Mouse (Mus musculus) urinary bladder, adult 18-20 months (tissue): Measurements from ENCODE around the gene Kdm6b.
"Not testable (repeated sequence)": the region's sequence is repeated elsewhere in the genome, so short reads cannot be mapped to it uniquely, and the experiment has no call there.

Experiments used
- DNase-seq, 2 experiments: peaks; one replicate each; pipeline ENCODE4 v3.0.0; 2022; ENCODE audit warnings: low spot score in 2 of 2, mixed read lengths in 2 of 2

Kdm6b gene

DNA sequence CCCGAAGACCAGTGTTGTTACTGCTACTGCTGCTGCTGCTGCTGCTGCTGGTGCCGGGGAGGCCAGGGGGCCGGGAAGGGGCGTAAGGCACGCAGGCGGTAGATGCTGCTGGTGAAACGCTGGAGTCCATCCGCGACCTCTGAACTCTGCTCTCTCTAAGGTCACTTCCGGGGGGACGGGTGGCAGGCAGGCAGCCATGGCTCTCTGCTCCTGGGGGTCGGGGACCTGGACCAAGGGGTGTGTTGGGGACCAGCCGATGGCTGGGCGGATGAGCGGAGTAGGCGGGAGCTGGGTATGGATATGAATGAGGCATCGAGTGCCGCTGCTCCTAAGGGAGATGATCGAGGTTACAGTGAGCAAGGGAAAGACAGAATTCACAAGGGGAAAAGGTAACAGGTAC is 7.2 kb downstream of the Kdm6b start:
- DNase-seq = no peak

DNA sequence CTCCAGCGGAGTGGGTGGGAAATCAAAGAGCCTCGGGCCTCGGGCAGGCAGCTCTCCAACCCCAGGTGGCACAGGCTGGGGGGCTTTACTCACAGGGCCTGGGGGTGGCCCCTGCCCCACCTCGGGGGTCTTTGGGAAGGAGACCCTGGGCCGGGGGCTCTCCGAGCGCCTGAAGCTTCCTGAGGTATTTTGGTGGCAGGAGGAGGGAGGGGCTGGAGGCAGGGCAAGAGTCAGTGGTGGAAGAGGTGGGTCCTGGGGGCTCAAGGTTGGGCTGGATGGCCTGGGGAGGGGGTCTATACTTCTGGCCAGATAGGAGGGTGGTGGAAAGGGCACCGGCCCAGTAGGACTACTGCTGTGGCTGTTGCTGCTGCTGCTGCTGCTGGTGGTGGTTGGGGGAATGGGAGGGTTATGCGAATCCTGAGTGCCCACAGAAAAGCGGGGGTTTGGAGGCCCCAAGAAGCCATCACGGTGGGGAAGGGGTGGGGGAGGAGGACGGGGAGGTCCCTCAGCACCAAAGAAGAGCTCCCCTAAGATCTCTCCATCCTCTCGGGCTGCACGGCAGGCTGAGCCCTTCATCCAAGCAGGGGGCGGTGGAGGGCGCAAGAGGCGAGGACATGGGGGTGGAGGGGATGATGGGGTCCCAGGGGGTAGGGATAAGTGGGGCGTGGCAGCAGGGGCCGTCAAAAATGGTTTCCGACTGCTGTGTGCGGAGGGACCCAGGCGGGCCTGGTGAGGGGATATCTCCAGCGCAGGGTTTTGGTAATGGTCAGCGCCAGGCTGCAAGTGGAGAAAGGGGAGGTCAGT is 7.9 kb downstream of the Kdm6b start:
- no peak for DNase-seq

DNA sequence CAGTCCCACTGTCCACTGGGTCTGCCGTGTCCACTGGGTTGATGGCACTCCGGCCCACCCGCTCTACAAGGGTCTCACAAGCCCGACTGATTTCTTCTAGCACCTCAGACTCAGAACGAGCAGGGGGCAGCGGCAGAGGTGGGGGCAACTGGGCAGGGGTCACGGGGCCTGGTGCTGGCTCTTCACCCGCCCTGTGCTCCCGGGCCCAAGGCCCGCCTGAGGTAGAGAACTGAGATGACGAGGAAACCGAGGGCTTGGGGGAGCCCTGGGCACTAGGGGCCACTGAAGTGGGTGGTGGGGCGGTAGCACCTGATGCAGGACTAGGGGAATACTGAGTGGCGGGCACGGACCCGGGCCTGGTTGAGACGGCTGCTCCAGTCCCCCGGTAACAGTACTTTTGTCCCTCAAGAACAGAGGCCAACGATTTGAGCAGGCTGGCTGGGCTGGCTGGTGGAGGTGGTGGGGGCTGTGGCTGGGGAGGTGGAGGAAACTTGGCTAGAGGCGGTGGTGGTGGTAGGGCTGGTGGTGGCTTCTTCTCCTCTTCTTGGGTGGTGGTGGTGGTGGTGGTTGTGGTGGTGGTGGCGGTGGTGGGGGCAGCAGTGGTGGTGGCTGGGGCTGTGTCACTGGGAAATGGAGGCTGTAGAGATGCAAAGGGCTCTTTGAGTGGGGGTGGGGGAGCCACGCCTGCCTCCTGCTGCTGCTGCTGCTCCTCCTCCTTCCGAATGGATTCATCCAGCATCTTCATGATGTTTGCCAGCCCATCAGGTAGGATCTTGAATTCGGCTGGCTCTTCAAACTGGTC is 8.7 kb downstream of the Kdm6b start:
- DNase-seq = no peak

DNA sequence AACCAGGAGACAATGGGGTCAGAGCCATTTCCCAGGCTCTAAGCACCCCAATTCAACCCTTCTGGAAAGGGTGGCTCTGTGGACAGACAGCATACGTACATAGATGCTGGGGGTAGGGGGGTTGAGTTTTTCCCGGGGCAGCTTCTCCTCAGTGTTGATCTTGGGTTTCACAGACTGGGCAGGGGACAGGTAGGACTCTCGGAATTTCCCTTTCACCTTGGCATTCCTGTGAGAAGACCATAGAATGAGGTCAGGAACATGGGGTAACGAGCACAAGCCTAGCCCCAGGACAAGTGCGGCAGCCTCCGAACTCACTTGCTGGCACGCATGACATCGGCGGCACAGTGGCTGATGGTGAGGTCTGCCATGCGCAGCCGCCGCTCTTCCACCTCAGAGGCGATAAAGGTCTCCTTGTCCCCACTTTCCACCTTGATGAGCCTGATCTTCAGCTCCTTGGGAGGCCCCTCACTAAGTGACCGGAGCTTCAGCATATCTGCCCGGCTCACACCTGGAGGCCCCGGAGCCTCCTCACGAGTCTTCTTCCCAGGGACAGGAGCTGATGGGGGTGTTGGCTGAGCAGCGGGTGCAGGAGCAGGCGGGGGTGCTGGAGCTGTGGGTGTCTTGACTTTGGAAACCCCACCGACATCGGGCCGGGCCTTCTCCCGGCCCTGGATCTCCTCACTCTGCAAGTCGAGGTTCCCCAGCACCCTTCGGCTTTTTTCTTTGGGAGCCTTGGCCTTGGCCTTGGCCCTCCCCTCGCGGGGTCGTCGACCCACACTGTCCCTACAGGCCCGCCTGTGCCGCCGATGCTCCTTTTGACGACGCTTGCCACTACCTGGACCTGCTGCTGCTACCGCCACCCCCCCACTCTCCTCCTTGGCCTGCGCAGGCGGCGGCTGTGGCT is 9.5 kb downstream of the Kdm6b start:
- DNase-seq = no peak

DNA sequence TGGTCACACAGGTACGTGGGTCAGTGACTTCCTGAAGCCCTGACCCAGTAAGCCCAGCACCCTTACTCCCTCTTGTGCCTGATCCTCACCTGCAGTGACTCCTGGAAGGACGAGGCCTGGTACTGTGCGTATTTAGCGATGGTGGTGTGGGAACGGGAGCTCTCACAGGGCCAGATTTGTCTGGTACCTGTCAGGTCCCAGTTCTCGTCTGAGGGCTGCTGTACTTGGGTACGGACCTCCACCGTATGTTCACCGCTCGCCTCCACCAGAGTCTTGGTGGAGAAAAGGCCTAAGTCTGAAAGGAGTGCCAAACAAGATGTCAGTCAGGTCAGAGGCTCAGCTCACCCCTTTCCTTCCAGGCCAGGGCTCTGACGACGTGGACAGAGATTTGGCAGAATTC is 11.5 kb downstream of the Kdm6b start:
- DNase-seq = no peak

DNA sequence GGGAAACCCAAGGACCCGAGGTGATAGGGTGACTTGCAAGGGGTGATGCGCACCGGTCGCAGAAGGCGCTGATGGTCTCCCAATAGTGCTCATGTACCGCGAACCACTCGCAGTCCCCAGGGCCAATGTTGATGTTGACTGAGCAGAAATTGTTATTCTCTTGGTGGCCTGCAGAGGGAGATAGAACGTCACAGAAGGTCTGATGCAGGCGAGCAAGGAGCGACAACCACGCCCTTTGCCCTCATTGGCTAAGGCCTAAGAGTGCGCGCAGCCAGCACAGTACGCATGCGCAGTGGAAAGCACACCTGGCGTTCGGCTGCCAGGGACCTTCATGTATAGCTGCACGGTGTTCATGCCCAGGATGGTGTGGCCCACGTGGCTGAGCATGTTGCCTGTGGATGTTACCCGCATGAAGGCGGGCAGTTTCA is 12.3 kb downstream of the Kdm6b start:
- DNase-seq = peak; percentile 70 to 79

DNA sequence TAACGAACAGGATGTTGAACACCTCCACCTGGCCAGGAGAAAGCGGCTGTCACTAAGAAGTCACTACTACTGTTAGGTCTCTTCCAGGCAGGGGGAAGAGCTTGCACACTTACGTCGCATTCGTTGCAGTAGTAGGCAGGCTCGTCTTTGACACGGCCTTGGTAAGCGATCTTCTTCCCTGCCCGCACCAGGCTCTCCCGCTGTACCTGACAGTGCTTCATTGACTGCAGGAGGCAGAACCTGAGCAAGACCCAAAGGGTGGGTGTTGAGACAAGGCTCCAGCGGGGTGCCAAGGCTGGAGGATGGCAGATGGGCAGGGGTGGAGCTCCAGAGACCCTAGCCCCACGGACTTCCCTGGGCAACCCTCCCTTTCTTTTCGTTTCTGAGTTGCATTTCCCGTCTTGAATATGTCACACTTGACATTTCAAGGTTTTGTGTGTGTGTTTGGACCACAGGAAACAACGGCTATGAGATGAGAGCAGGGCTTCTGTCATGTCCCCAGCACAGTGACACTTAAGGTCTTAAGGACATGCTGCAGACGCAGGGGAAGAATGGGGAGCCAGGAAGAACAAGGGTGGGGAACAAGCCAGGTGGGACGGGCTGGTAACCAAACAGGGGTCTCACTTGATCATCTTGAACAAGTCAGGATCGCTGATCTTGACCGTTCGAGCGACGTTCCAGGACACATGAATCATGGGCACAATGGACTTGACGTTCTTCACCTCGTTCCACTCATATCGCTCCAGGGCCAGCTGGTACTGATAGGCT is 13.2 kb downstream of the Kdm6b start:
- no peak for DNase-seq

DNA sequence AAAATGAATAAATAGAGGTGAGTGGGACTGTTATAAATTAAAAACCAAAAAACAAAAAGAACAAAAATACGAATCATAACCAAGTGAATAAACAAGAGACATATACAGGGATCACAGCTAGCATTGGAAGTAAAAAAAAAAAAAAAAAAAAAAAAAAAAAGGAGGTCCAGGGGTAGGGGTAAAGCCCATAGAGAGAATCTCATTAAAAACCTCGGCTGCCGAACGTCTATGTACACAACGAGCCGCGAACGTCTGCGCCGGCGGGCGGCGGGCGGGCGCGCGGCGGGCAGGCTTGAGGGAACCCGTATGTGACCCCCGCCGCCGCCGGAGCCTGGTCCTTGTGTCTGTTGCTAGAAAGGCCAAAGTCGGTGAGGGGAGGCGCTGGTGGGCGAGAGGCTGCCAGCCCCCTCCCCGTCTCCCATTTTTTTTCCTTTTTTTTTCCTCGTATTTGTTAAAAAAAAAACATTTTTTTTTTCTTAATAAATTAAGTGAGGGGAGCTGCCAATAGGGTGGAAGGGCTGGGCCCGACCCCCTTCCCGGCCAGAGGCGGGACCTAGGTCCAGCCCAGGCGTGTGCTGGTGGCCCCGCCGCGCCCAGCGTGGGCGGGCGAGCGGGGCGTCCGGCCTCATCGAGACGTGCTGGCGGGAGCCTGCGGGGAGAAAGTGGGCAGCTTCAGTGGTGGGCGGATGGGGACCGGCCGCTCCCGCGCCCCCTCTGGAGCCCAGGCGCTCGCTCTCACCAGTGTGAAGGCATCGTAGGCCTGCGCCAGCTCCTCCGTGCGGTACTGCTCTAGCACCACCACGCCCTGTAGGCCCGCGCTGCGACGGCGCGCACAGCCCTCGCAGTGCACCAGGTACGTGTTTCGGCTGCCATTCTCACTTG is 14.0 kb downstream of the Kdm6b start:
- DNase-seq = no peak

DNA sequence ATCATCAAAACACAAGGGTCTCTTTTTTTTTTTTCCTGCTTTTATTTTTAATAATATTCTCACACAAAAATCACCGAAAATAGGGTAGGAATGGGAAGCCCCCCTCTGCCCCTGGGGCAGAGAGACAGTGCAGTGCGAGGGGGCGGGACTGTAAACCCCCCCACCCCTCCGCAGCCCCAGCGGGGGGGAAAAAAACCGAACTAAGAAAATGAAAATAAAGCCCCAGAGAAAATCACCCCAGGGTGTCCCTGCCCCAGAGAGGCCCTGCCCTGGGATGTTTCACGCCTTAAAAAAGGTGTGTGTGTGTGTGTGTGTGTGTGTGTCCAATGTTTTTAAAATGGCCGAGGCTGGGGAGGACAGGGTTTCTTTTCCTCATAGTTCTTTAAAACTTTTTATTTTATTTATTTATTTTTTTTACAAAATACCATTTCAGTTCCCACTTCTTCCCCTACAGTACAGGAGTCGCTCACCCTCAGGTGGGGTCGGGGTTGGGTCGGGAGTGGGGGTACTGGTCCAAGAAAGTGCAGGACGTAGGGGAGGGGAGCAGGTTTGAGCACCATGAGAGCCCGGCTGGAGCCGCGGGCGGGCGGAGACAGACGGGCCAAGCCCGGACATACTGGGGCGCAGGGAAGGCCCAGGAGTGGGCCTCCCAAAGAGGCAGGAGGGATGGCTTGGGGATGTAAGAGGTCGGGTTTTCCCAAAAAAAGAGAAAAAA is 14.8 kb downstream of the Kdm6b start:
- DNase-seq = no peak

DNA sequence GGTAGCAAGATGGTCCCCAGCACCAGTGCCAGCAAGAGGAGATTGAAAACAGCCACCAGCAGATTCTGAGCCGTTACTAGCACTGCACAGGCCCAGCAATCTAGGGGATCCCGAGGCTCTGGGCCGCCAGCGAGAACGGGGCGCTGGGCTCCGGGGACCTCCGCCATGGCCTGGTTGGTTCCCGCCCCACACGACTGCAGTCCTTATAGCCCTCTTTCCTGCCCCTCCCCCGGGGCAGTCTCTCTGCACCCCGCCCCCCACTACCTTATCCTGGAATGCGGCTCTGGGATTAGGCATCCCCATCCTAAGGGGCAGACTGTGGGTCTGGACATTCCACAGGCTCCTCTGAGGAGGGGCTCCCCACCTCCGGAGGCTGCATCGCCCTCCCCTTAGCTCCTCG is 15.4 kb downstream of the Kdm6b start, which contains the start of gene Tmem88:
Tmem88 (minus strand) TSS at position 176 of the 400 bp plus-strand sequence.
- DNase-seq = peak in 1 of 2 experiments; percentile 1

DNA sequence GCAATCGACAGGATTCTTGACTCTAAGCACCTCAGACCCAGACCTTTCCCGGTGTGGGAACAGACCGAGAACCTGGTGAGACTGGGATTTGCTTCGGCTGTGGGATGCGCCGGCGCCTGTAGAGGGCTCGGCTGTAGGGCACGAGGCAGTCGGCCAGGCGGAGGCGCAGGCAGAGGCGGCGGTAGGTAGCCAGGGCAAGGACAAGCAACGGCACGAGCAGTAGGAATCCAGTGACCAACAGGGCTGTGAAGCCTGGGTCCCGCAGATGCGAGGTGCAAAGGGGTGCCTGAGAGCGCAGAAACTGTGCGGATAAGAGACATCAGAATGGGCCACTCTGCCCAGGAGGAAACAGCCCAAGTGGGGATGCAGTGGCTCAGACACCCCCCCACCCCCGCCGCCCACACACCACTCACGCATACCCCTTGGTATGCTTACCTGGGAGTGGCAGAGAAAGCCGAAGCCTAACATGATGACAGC is 15.9 kb downstream of the Kdm6b start:
- no peak for DNase-seq

DNA sequence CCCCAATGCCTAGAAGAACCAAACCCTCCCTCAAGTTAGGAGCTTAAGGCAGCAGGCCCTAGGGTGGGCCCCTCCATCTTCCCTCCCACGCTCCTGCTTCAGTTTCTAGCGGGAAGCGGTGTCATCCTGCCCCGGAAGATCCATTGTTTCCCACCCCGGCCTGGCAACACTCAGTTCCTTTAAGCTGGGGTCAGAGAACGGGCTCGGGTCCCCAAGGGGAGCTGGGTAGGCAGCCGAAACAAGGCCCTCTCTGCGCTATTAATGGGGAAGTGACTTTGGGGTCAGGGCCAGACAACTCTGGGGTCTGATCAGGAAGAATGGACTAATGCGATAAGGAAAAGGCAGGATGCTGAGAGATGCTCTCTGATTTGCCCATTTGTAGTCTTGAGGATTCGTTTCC is 16.7 kb downstream of the Kdm6b start:
- no peak for DNase-seq

DNA sequence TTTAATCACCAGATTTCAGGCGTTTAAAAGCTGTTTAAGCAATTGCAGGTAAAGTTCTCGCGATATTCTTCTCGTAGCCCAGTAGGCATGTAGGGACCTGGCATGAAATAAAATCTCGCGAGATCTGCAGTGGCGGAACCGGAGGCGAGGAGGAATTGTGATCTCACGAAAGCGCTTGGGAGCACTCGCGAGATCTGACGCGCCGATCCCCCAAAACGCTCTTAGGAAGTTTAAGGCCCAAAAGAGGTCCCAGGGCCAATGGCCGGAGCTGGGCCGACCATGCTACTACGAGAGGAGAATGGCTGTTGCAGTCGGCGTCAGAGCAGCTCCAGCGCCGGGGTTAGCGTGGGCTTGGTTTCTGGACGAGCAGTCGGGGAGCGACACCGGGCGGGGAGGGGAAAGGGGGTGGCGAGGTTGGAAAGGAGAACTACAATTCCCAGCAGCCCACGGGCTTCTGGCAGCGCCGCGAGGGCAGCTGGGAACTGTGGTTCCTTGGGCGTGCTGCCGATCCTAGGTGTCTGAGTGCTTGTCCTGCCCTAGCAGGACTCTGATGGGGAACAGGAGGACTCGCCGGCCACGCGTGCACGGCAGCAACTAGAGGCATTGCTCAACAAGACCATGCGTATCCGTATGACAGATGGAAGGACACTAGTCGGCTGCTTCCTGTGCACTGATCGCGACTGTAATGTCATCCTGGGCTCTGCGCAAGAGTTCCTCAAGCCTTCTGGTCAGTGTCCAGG is 17.7 kb downstream of the Kdm6b start:
- DNase-seq = peak; percentile 96

DNA sequence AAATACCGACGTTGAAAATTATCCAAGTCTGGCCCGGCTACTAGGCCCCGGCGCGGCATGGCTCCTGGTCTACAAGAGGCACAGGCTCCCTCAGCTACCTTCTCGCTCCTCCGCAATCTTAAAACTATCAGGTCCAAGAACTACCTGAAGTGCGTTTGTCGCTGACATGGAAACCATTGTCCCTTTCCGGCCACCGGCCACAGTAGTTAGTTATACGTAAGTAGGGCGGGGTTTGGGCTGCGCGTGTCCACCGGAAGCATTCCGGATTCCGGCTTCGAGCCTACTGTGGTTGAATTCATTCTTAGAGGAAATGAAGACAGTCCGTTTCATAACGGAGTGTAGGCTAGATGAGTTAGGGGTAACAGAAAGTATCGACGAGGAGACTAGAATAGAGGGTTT is 18.2 kb downstream of the Kdm6b start, which contains the start of the genes Naa38 and Cyb5d1:
Naa38 (plus strand) TSS at position 253 of the 399 bp plus-strand sequence.
Cyb5d1 (minus strand) TSS at position 397 of the 399 bp plus-strand sequence.
- DNase-seq = peak; percentile 80 to 83

DNA sequence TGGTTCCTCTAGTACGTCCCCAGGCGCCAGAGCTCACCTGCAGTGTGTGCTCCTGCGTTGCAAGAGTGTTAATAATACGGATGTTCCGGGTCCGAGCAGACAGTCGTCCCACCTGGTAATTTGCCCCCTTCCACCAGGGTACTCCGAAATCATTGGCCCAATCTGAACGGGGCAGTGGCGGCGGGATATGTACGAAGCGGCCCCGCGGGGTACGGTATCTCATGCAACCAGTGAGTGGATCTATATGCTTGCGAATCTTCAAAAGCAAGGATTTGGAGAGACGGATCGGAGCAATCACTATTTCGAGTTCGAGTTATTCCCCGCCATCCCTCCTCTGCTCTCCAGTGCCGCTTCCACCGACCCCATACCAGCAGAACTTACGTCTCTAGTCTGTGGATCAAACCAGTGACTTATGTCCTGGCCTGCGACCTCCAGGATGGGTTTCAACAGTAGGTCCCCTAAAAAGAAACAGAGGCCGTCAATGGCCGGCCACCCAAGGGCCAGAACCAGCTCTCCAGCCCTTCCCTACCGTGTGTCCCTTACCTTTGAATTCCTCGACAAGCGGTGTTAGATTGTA is 18.8 kb downstream of the Kdm6b start:
- not testable (repeated sequence) for DNase-seq

DNA sequence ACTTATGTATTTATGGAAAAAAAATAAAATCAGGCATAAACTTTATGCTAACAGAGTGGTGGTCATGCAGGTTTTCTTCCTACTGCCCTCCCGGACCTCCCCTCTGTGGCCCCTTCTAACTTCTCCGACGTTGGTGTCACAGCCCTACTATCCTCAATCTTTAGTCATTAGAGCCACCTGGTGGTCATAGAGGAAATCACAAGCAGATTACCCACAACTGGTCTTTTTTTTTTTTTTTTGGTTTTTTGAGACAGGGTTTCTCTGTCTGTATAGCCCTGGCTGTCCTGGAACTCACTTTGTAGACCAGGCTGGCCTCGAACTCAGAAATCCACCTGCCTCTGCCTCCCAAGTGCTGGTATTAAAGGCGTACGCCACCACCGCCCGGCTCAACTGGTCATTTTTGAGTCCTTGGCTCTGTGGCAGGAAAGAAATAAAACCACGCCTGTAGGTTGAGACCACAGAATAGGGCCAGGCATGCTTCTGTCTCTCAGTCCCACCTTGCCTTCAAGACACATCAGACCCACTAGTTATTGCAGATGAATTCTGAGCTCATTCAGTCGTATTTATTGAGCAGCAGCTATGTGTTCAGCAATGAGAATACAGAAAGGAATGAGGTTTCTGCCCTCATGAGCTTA is 23.0 kb downstream of the Kdm6b start:
- DNase-seq = peak in 1 of 2 experiments; percentile 35
